Mouse (Mus musculus): Measurements from ENCODE around the gene Defb43. TPM values are rescaled to one million over a fixed set of nuclear protein-coding genes. Genes with fewer than 3 reads are reported as not detected.
A peak's percentile ranks its signal among the peaks of the same experiment; 100 is the strongest.

Defb43 gene
- total and polyA plus RNA-seq, 2 experiments from 2014 or later = not detected

GRCm38 (mm10) chr14:63020524-63021156 lies 9.1 kb downstream of the Defb43 start:
- Histone ChIP-seq H3K27ac (ENCODE audit: low read depth, low read length) (no peak overlapping the region), H3K4me2 (ENCODE audit: low read depth) (no peak overlapping the region), H3K4me1 (ENCODE audit: insufficient read depth) (no peaks in the 10 kb centered on the region), H3K9ac (no peak overlapping the region), H3K9me3 (ENCODE audit: low read length) (no peaks in the 10 kb centered on the region), H3K4me3 (ENCODE audit: low read depth, low read length) (no peak overlapping the region), H3K27me3 (ENCODE audit: insufficient read depth, low read length) (no peaks in the 10 kb centered on the region), H3K36me3 (ENCODE audit: insufficient read depth) (no peaks in the 10 kb centered on the region)
- no peak for TF ChIP-seq CTCF (IDR thresholded peaks at IDR 0.05; ENCODE audit: low read depth)
- WGBS = 60% methylated on average over 6 of the region's 6 CpGs
- DNase-seq = no peak
- no peak for ATAC-seq

- Histone ChIP-seq H3K4me1 (ENCODE audit: insufficient read depth) (no peaks in the 10 kb centered on the region), H3K36me3 (ENCODE audit: insufficient read depth) (no peaks in the 10 kb centered on the region), H3K9ac (no peak within 1 kb of the TSS), H3K4me3 (ENCODE audit: low read depth, low read length) (no peak within 1 kb of the TSS), H3K27ac (ENCODE audit: low read depth, low read length) (no peak within 1 kb of the TSS), H3K9me3 (ENCODE audit: low read length) (no peaks in the 10 kb centered on the region), H3K4me2 (ENCODE audit: low read depth) (no peak within 1 kb of the TSS), H3K27me3 (ENCODE audit: insufficient read depth, low read length) (no peaks in the 10 kb centered on the region)
- ATAC-seq (no peak), DNase-seq (no peak)
- TF ChIP-seq CTCF (IDR thresholded peaks at IDR 0.05; ENCODE audit: low read depth) = no peak
- 75% methylated on average over 3 of the region's 3 CpGs for WGBS
Observed at GRCm38 (mm10) chr14:63046691-63047090, 35.1 kb downstream of the Defb43 start, which contains the start of gene Defb42. TSS of gene Defb42 (plus strand) at chr14:63046991.

- Histone ChIP-seq H3K4me1 (ENCODE audit: insufficient read depth) (no peaks in the 10 kb centered on the region), H3K9me3 (ENCODE audit: low read length) (no peaks in the 10 kb centered on the region), H3K4me2 (ENCODE audit: low read depth) (no peak within 1 kb of the TSS), H3K36me3 (ENCODE audit: insufficient read depth) (no peaks in the 10 kb centered on the region), H3K9ac (no peak within 1 kb of the TSS), H3K27me3 (ENCODE audit: insufficient read depth, low read length) (no peaks in the 10 kb centered on the region), H3K4me3 (ENCODE audit: low read depth, low read length) (no peak within 1 kb of the TSS), H3K27ac (ENCODE audit: low read depth, low read length) (no peak within 1 kb of the TSS)
- TF ChIP-seq CTCF (IDR thresholded peaks at IDR 0.05; ENCODE audit: low read depth) = no peak
- WGBS = 69% methylated on average over 11 of the region's 14 CpGs
- DNase-seq = no peak
- no peak for ATAC-seq
Observed at GRCm38 (mm10) chr14:63049910-63050370, 38.4 kb downstream of the Defb43 start, which contains the start of gene Defb30. TSS of gene Defb30 (minus strand) at chr14:63049960.

- Histone ChIP-seq H3K9me3 (ENCODE audit: low read length) (no peaks in the 10 kb centered on the region), H3K36me3 (ENCODE audit: insufficient read depth) (no peaks in the 10 kb centered on the region), H3K4me2 (ENCODE audit: low read depth) (no peak overlapping the region), H3K4me1 (ENCODE audit: insufficient read depth) (no peaks in the 10 kb centered on the region), H3K9ac (no peak overlapping the region), H3K4me3 (ENCODE audit: low read depth, low read length) (no peak overlapping the region), H3K27me3 (ENCODE audit: insufficient read depth, low read length) (no peaks in the 10 kb centered on the region), H3K27ac (ENCODE audit: low read depth, low read length) (no peak overlapping the region)
- ATAC-seq (no peak), DNase-seq (peak; percentile 24)
- WGBS = 33% methylated on average over 5 of the region's 5 CpGs
- peak; percentile 64 for TF ChIP-seq CTCF (IDR thresholded peaks at IDR 0.05; ENCODE audit: low read depth)
Observed at GRCm38 (mm10) chr14:63050769-63051168, 39.2 kb downstream of the Defb43 start.

GRCm38 (mm10) chr14:63054729-63055128 lies 43.2 kb downstream of the Defb43 start:
- DNase-seq (peak; percentile 63), ATAC-seq (peak; percentile 94)
- H3K4me3 ChIP-seq (ENCODE audit: low read depth, low read length) = no peak overlapping the region
- no peak overlapping the region for H3K27ac ChIP-seq (ENCODE audit: low read depth, low read length)
- no peaks in the 10 kb centered on the region for H3K9me3 ChIP-seq (ENCODE audit: low read length)
- H3K27me3 ChIP-seq (ENCODE audit: insufficient read depth, low read length) = no peaks in the 10 kb centered on the region
- no peak overlapping the region for H3K9ac ChIP-seq
- H3K4me2 ChIP-seq (ENCODE audit: low read depth) = no peak overlapping the region
- peak; percentile 22 for TF ChIP-seq CTCF (IDR thresholded peaks at IDR 0.05; ENCODE audit: low read depth)
- H3K36me3 ChIP-seq (ENCODE audit: insufficient read depth) = no peaks in the 10 kb centered on the region
- H3K4me1 ChIP-seq (ENCODE audit: insufficient read depth) = no peaks in the 10 kb centered on the region
- 30% methylated on average over 6 of the region's 6 CpGs for WGBS

- Histone ChIP-seq H3K27ac (ENCODE audit: low read depth, low read length) (no peak overlapping the region), H3K4me1 (ENCODE audit: insufficient read depth) (no peaks in the 10 kb centered on the region), H3K9me3 (ENCODE audit: low read length) (no peaks in the 10 kb centered on the region), H3K36me3 (ENCODE audit: insufficient read depth) (no peaks in the 10 kb centered on the region), H3K9ac (no peak overlapping the region), H3K4me2 (ENCODE audit: low read depth) (no peak overlapping the region), H3K4me3 (ENCODE audit: low read depth, low read length) (no peak overlapping the region), H3K27me3 (ENCODE audit: insufficient read depth, low read length) (no peaks in the 10 kb centered on the region)
- 71% methylated on average over 10 of the region's 10 CpGs for WGBS
- ATAC-seq (no peak), DNase-seq (no peak)
- no peak for TF ChIP-seq CTCF (IDR thresholded peaks at IDR 0.05; ENCODE audit: low read depth)
Observed at GRCm38 (mm10) chr14:63060361-63060760, 48.8 kb downstream of the Defb43 start.

- Histone ChIP-seq H3K9ac (no peak overlapping the region), H3K9me3 (ENCODE audit: low read length) (no peaks in the 10 kb centered on the region), H3K27ac (ENCODE audit: low read depth, low read length) (no peak overlapping the region), H3K36me3 (ENCODE audit: insufficient read depth) (no peaks in the 10 kb centered on the region), H3K4me1 (ENCODE audit: insufficient read depth) (no peaks in the 10 kb centered on the region), H3K27me3 (ENCODE audit: insufficient read depth, low read length) (no peaks in the 10 kb centered on the region), H3K4me3 (ENCODE audit: low read depth, low read length) (no peak overlapping the region), H3K4me2 (ENCODE audit: low read depth) (no peak overlapping the region)
- no peak for ATAC-seq
- TF ChIP-seq CTCF (IDR thresholded peaks at IDR 0.05; ENCODE audit: low read depth) = no peak
- DNase-seq = no peak
- 98% methylated on average over 2 of the region's 2 CpGs for WGBS
Observed at GRCm38 (mm10) chr14:63062184-63062583, 50.6 kb downstream of the Defb43 start.
